Mouse (Mus musculus) hindbrain, postnatal 0 days (tissue): ENCODE data around the gene Zbtb22. TPM values are rescaled to one million over a fixed set of nuclear protein-coding genes. Genes with fewer than 3 reads are reported as not detected.

Source experiments
- ATAC-seq: fragments of 200-750 bp; cut with Nextera tagmentation; 2 replicates; pipeline ENCODE4 v1.8.0; 2017; ENCODE audit warnings: mild to moderate bottlenecking, moderate TSS enrichment, moderate library complexity
- DNase-seq: peaks from one replicate; pipeline ENCODE4 v3.0.0-alpha.2; 2015; ENCODE audit warnings: low spot score
- H3K27ac ChIP-seq: fragments of 300-500 bp; sonication (generic); 2 replicates; pipeline ENCODE4 v1.5.1; 2014; ENCODE audit warnings: mild to moderate bottlenecking
- H3K27me3 ChIP-seq: fragments of 300-500 bp; sonication (generic); 2 replicates; pipeline ENCODE4 v1.6.1; 2014; ENCODE audit warnings: low read length, mixed read lengths; ENCODE audit not compliant: insufficient read depth
- H3K36me3 ChIP-seq: fragments of 300-500 bp; sonication (generic); 2 replicates; pipeline ENCODE4 v1.6.1; 2014; ENCODE audit warnings: low read length, mixed read lengths; ENCODE audit not compliant: insufficient read depth
- H3K4me1 ChIP-seq: fragments of 300-500 bp; sonication (generic); 2 replicates; pipeline ENCODE4 v1.6.1; 2014; ENCODE audit warnings: antibody characterized with exemption, low read length, mixed read lengths; ENCODE audit not compliant: insufficient read depth
- H3K4me2 ChIP-seq: fragments of 300-500 bp; sonication (generic); 2 replicates; pipeline ENCODE4 v1.6.1; 2014; ENCODE audit warnings: low read depth, mild to moderate bottlenecking, low read length, moderate library complexity, mixed read lengths
- H3K4me3 ChIP-seq: fragments of 300-500 bp; sonication (generic); 2 replicates; pipeline ENCODE4 v1.5.1; 2014; ENCODE audit warnings: low read length
- H3K9ac ChIP-seq: fragments of 300-500 bp; sonication (generic); replicated peaks from 2 replicates; pipeline ENCODE4 v1.6.1; 2014; ENCODE audit warnings: mild to moderate bottlenecking, low read length, moderate library complexity, mixed read lengths
- H3K9me3 ChIP-seq: fragments of 300-500 bp; sonication (generic); 2 replicates; pipeline ENCODE4 v1.6.1; 2016; ENCODE audit warnings: low read length, mixed read lengths
- CTCF ChIP-seq: IDR thresholded peaks from 2 replicates; pipeline ENCODE4 v1.5.1; 2016; ENCODE audit warnings: antibody characterized with exemption, control low read depth, low read depth
- WGBS: fragments of 180-500 bp; shearing (Covaris S2); extraction: QIAGEN DNeasy Blood & Tissue Kit; methylation state at CpG from one replicate; pipeline ENCODE4 v1.1.7; 2014; 5-methylcytosine and 5-hydroxymethylcytosine counted together
- polyA plus RNA-seq: library from polyadenylated mRNA; unstranded; fragments of >200 nt; fragmentation: Nextera tagmentation; extraction: Ambion mirVana; gene quantifications from 2 replicates; pipeline ENCODE4 v1.2.1, GENCODE M21; 2015
- total RNA-seq: library from RNA; depleted of rRNA; stranded (reverse); fragments of >200 nt; gene quantifications from 2 replicates; pipeline ENCODE4 v1.2.3, GENCODE M21; 2014

Gene Zbtb22
- total and polyA plus RNA-seq, 2 experiments from 2014 or later = 23.0 to 58.5 TPM

DNA sequence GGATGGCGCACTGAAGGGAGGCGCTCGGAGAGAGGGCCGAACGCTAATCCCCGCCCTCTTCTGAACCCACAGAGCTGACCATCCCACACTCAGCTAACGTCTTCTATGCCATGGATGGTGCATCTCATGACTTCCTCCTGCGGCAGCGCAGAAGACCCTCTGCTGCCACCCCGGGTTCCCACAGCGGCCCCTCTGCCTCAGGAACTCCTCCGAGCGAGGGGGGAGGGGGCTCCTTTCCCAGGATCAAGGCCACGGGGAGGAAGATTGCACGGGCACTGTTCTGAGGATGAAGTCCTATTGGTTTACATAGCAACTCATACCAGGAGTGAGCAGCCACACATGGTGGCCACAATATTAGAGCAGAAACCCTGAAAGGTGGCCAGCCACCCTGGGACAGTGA is 21.3 kb downstream of the Zbtb22 start:
- ATAC-seq (no peak), DNase-seq (no peak)
- peaks cover 15% of the 10 kb centered on the region for H3K4me1 ChIP-seq
- H3K36me3 ChIP-seq = peaks cover 14% of the 10 kb centered on the region
- H3K27me3 ChIP-seq = no peaks in the 10 kb centered on the region
- no peak overlapping the region for H3K27ac ChIP-seq
- H3K9ac ChIP-seq = no peak overlapping the region
- no peak for TF ChIP-seq CTCF
- 87% methylated on average over 15 of the region's 15 CpGs for WGBS
- no peak overlapping the region for H3K4me3 ChIP-seq
- H3K9me3 ChIP-seq = no peaks in the 10 kb centered on the region
- H3K4me2 ChIP-seq = no peak overlapping the region

DNA sequence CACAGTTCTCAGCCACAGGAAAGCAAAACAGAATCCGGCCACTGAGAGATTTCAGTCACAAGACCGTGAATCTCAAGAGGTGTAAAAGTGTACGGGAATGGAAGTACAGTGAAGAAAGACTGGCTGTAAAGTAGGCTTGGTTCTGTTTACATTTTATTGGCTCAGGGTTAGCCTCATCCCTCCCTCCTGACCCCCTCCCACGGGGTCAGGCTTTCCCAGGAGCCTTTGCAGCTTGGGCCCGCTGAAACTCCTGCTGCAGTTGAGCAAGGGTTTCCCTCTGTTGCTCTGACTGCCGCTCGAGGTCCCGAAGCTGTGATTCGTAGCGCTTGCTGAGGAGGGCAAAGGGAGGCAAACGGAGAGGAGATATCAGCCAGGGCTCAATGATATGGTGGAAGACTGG is 23.1 kb downstream of the Zbtb22 start:
- H3K9me3 ChIP-seq = no peaks in the 10 kb centered on the region
- DNase-seq = no peak
- H3K36me3 ChIP-seq = peaks cover 9% of the 10 kb centered on the region; the same call in 1 of the 2 replicates
- ATAC-seq = no peak
- no peak overlapping the region for H3K9ac ChIP-seq
- peaks cover 15% of the 10 kb centered on the region for H3K4me1 ChIP-seq
- H3K27me3 ChIP-seq = no peaks in the 10 kb centered on the region
- H3K4me3 ChIP-seq = no peak overlapping the region
- no peak for TF ChIP-seq CTCF
- WGBS = 81% methylated on average over 11 of the region's 11 CpGs
- H3K27ac ChIP-seq = no peak overlapping the region
- H3K4me2 ChIP-seq = no peak overlapping the region

DNA sequence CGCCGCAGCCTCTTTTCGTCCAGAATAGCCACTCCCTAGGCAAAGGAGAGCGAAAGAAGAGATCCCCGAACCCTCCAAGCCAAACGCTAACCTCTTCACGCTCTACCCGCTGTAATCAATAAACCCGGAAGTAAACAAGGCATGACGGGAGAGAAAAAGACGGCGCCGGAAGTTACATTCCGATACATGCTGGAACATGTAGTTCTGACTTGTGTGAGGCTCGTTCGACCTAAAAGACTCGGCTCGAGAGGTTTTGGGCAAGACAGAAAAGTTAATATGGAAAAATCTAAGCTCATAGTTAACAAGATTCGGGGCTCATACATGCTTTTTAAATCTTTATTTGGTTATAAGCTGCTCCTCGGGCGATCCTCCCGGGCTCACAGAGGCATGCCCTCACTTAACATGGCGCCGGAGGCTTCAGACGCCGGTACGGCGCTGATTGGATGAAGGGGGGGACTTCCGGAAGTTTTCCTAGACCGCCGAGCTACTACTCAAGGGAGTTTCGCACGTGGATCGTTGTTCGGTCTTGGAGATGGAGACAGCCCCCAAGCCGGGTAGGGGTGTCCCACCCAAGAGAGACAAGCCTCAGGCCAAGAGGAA is 24.6 kb downstream of the Zbtb22 start, which contains the start of the genes Pfdn6 and Wdr46:
Gene Pfdn6, minus strand, starts transcription at position 138 of the 600 bp plus-strand sequence.
Gene Wdr46, plus strand, starts transcription at position 455 of the 600 bp plus-strand sequence.
- H3K4me3 ChIP-seq = peak within 1 kb of the TSS; percentile 82
- under 1% methylated on average over 36 of the region's 36 CpGs for WGBS
- peak within 1 kb of the TSS; percentile 96 for H3K4me2 ChIP-seq
- H3K9ac ChIP-seq = peak within 1 kb of the TSS; percentile 77
- H3K27ac ChIP-seq = peak within 1 kb of the TSS; percentile 45; the same call in 1 of the 2 replicates
- ATAC-seq = peak; percentile 91
- no peaks in the 10 kb centered on the region for H3K27me3 ChIP-seq
- peaks cover 18% of the 10 kb centered on the region for H3K36me3 ChIP-seq
- no peaks in the 10 kb centered on the region for H3K9me3 ChIP-seq
- peak; percentile 94 for DNase-seq
- no peak for TF ChIP-seq CTCF
- peaks cover 15% of the 10 kb centered on the region for H3K4me1 ChIP-seq

DNA sequence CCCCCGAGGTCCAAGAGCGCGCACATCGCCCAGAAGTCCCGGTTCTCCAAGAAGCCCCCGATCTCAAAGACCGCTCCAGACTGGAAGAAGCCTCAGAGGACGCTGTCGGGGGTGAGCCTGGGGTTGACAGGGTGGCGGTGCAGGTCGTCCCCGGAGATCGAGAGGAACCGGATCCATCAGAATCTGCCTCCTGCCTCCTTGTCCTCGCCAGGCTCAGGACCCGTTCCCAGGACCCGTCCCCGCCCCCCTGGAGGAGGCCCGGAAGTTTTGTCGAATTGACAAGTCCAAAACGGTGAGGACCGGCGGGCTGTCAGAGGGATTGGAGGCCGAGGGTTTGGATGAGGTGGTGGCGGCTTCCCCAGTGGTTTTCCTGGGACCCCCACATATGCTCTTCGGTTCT is 25.3 kb downstream of the Zbtb22 start:
- WGBS = 2% methylated on average over 26 of the region's 26 CpGs

DNA sequence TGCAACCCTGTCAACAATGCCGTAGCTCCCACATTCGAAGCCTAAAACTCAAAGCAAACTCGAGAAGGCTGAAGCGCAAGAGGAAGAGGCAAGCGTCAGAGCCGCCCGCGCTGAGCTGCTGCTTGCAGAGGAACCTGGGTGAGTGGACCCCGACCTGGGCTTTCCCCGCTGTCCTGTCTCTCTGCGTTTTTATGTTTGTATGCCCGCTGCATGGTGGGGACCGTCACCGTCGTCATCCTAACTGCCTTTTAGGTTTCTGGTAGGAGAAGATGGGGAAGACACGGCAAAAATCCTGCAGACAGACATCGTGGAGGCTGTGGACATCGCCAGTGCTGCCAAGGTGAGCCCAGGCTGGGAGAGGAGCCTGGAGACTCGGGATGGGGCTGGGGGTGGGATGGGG is 25.7 kb downstream of the Zbtb22 start:
- no peaks in the 10 kb centered on the region for H3K9me3 ChIP-seq

More for the DNA sequence above, 25.3 kb downstream of the Zbtb22 start:
- H3K36me3 ChIP-seq = peaks cover 18% of the 10 kb centered on the region
- H3K9me3 ChIP-seq = no peaks in the 10 kb centered on the region
- H3K27ac ChIP-seq = no peak overlapping the region
- no peak for TF ChIP-seq CTCF
- DNase-seq (no peak), ATAC-seq (no peak)
- no peaks in the 10 kb centered on the region for H3K27me3 ChIP-seq
- H3K4me3 ChIP-seq = peak overlapping the region; percentile 82
- H3K4me1 ChIP-seq = peaks cover 15% of the 10 kb centered on the region
- peak overlapping the region; percentile 77 for H3K9ac ChIP-seq
- H3K4me2 ChIP-seq = peak overlapping the region; percentile 96

DNA sequence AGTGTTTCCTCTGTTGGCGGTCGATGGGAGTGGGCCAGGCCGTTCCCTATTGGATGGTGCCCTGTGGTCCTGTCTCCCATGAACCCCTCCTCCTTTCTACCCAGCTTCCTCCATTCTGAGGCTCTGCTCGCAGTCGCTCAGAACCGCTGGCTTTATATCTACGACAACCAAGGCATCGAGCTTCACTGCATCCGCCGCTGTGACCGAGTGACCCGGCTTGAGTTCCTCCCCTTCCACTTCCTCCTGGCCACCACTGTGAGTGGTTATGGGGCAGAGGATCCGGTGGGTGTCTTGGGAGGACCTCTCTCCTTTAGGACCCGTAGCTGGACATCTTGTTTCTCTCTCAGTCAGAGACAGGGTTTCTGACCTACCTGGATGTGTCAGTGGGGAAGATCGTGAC is 27.8 kb downstream of the Zbtb22 start:
- H3K4me1 ChIP-seq = peaks cover 15% of the 10 kb centered on the region
- no peak overlapping the region for H3K27ac ChIP-seq
- H3K4me2 ChIP-seq = no peak overlapping the region
- H3K9ac ChIP-seq = no peak overlapping the region
- no peak for DNase-seq
- H3K9me3 ChIP-seq = no peaks in the 10 kb centered on the region
- H3K4me3 ChIP-seq = no peak overlapping the region
- ATAC-seq = no peak
- H3K36me3 ChIP-seq = peaks cover 14% of the 10 kb centered on the region
- no peaks in the 10 kb centered on the region for H3K27me3 ChIP-seq
- 95% methylated on average over 15 of the region's 15 CpGs for WGBS
- TF ChIP-seq CTCF = no peak

More for the DNA sequence above, 25.7 kb downstream of the Zbtb22 start:
- no peak for TF ChIP-seq CTCF
- 65% methylated on average over 19 of the region's 19 CpGs for WGBS
- Histone ChIP-seq H3K27me3 (no peaks in the 10 kb centered on the region), H3K9ac (peak overlapping the region; percentile 77), H3K4me2 (peak overlapping the region; percentile 96), H3K4me3 (peak overlapping the region; percentile 82), H3K36me3 (peaks cover 18% of the 10 kb centered on the region), H3K4me1 (peaks cover 15% of the 10 kb centered on the region), H3K27ac (no peak overlapping the region)
- ATAC-seq (no peak), DNase-seq (no peak)

DNA sequence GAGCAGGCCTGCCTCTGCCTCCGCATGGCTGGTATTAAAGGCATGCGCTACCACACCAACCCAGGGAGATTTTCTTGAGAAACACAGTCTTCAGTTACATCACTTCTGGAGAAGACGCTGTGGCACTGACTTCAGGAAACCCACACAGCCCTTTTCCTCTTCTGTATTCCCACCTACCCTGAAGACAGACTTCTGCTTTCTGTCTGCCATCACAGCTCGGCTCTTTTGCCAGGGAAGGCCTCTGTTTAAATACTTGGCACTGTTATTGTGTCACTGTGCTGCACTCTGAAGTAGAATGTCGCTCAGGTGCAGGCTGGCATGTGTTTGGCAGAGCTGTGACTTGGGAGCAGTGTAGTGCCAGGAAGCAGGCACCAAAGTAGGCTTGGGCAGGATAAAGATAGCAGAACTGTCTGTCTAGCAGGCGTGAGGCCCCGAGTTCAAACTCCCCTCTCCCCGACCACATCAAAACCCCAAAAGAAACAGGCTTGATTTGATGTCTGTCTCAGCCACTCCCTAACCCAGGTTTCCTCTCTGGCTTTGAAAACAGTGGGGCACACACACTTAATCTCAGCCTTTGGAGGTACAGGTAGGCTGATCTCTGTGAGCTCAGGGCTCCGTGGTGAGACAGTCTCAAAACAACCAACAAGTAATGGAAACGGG is 31.9 kb downstream of the Zbtb22 start:
- Histone ChIP-seq H3K27ac (no peak overlapping the region), H3K27me3 (no peaks in the 10 kb centered on the region), H3K4me3 (no peak overlapping the region), H3K4me1 (peaks cover 9% of the 10 kb centered on the region; the same call in 1 of the 2 replicates), H3K36me3 (peaks cover 14% of the 10 kb centered on the region), H3K4me2 (no peak overlapping the region), H3K9ac (no peak overlapping the region), H3K9me3 (no peaks in the 10 kb centered on the region)
- WGBS = 90% methylated on average over 10 of the region's 10 CpGs
- DNase-seq (no peak), ATAC-seq (no peak)
- TF ChIP-seq CTCF = no peak
